Mouse (Mus musculus) liver, embryonic 14.5 days (tissue): ENCODE results near the gene Ndufaf3.

Source experiments
- CTCF ChIP-seq: IDR thresholded peaks from 2 replicates; pipeline ENCODE4 v1.5.1; 2016; ENCODE audit warnings: antibody characterized with exemption, low read depth, control low read depth
- EP300 ChIP-seq: IDR thresholded peaks from 2 replicates; pipeline ENCODE4 v1.6.1; 2016; ENCODE audit warnings: antibody characterized with exemption, low read depth

DNA sequence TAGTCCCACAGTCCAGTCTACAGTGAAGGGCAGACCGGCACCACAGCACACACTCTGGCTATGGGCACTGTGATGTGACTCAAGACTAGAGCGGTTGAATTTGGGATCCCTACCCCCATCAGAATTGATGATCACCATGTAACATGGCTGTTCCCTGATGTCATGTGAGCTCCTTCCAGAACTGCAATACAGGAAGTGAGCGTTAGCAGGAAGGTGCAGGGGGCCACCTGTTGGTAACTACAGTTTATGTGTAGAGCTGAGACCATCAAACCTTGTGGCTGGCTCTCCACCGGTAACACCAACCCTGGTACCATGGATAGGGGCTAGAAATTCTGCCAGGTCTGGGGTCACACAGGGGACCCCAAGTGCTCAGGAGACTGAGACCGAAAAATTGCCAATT lies 22.0 kb upstream of the Ndufaf3 start:
- TF ChIP-seq CTCF (peak; percentile 44), EP300 (no peak)
